Mouse (Mus musculus) liver, adult 10 weeks (tissue): ENCODE measurements around the gene Lrrc3. TPM values are rescaled to one million over a fixed set of nuclear protein-coding genes. Genes with fewer than 3 reads are reported as not detected.

Experiments
- polyA plus RNA-seq: library from polyadenylated mRNA; stranded (reverse); fragments of 350-450 nt; fragmentation: Illumina TruSeq; extraction: RNeasy Lipid Tissue Mini Kit (QIAGEN cat#74804); gene quantifications from one replicate; pipeline ENCODE4 v1.2.3, GENCODE M21; 2014; ENCODE audit warnings: low read depth, low replicate concordance

Lrrc3 gene
- 15.8 TPM for polyA plus RNA-seq

GRCm38 (mm10) chr10:77902211-77902893, at the start of gene Lrrc3:
Gene Lrrc3 (minus strand): TSS chr10:77902536.

GRCm38 (mm10) chr10:77861675-77862074, 40.7 kb downstream of the Lrrc3 start, which contains the start of gene Gm3285:
Gene Gm3285 (plus strand): TSS chr10:77861975.

GRCm38 (mm10) chr10:77852559-77852958, 49.8 kb downstream of the Lrrc3 start, which contains the start of gene Gm10318:
Gene Gm10318 (plus strand): TSS chr10:77852859.

Other genes starting within 250 kb of the Lrrc3 start
- gene Tspear, start 216.0 kb downstream of the Lrrc3 start, polyA plus RNA-seq = not detected
- gene Gm19402, start 211.8 kb downstream of the Lrrc3 start, polyA plus RNA-seq = not detected
- not detected for gene Gm9508, start 205.3 kb downstream of the Lrrc3 start, polyA plus RNA-seq
- gene Gm10272, start 195.9 kb downstream of the Lrrc3 start, polyA plus RNA-seq = not detected
- gene Gm10024, start 191.1 kb downstream of the Lrrc3 start, polyA plus RNA-seq = not detected
- gene Gm10142, start 186.7 kb downstream of the Lrrc3 start, polyA plus RNA-seq = not detected
- not detected for gene Krtap12-1, start 181.9 kb downstream of the Lrrc3 start, polyA plus RNA-seq
- gene Gm10100, start 176.1 kb downstream of the Lrrc3 start, polyA plus RNA-seq = not detected
- not detected for gene Gm18596, start 159.9 kb downstream of the Lrrc3 start, polyA plus RNA-seq
- gene Gm9736, start 151.2 kb downstream of the Lrrc3 start, polyA plus RNA-seq = not detected
- gene Gm3233, start 142.9 kb downstream of the Lrrc3 start, polyA plus RNA-seq = not detected
- gene Gm3238, start 131.2 kb downstream of the Lrrc3 start, polyA plus RNA-seq = not detected
- not detected for gene Gm7138, start 125.6 kb downstream of the Lrrc3 start, polyA plus RNA-seq
- gene Gm3250, start 120.0 kb downstream of the Lrrc3 start, polyA plus RNA-seq = not detected
- not detected for gene Gm7137, start 114.3 kb downstream of the Lrrc3 start, polyA plus RNA-seq
- gene Gm9639, start 107.5 kb downstream of the Lrrc3 start, polyA plus RNA-seq = not detected
- gene Gm19668, start 103.4 kb downstream of the Lrrc3 start, polyA plus RNA-seq = not detected
- not detected for gene Gm9507, start 90.7 kb downstream of the Lrrc3 start, polyA plus RNA-seq
- not detected for gene Gm2696, start 87.9 kb downstream of the Lrrc3 start, polyA plus RNA-seq
- not detected for gene Krtap10-4, start 75.4 kb downstream of the Lrrc3 start, polyA plus RNA-seq
- gene Krtap10-10, start 66.6 kb downstream of the Lrrc3 start, polyA plus RNA-seq = not detected
- not detected for gene Gm36176, start 55.7 kb downstream of the Lrrc3 start, polyA plus RNA-seq
- not detected for gene Gm10318, start 49.7 kb downstream of the Lrrc3 start, polyA plus RNA-seq
- gene Gm3285, start 40.6 kb downstream of the Lrrc3 start, polyA plus RNA-seq = not detected
- 1.7 TPM for gene Trpm2, start 68.0 kb upstream of the Lrrc3 start, polyA plus RNA-seq
- 0.72 TPM for gene 1810043G02Rik, start 76.0 kb upstream of the Lrrc3 start, polyA plus RNA-seq
- gene Pfkl, start 107.5 kb upstream of the Lrrc3 start, polyA plus RNA-seq = 1.1 TPM
- gene Dnmt3l, start 139.4 kb upstream of the Lrrc3 start, polyA plus RNA-seq = not detected
- not detected for gene Aire, start 141.1 kb upstream of the Lrrc3 start, polyA plus RNA-seq
- 0.48 TPM for gene Icosl, start 166.8 kb upstream of the Lrrc3 start, polyA plus RNA-seq